In the genomic region with DNA sequence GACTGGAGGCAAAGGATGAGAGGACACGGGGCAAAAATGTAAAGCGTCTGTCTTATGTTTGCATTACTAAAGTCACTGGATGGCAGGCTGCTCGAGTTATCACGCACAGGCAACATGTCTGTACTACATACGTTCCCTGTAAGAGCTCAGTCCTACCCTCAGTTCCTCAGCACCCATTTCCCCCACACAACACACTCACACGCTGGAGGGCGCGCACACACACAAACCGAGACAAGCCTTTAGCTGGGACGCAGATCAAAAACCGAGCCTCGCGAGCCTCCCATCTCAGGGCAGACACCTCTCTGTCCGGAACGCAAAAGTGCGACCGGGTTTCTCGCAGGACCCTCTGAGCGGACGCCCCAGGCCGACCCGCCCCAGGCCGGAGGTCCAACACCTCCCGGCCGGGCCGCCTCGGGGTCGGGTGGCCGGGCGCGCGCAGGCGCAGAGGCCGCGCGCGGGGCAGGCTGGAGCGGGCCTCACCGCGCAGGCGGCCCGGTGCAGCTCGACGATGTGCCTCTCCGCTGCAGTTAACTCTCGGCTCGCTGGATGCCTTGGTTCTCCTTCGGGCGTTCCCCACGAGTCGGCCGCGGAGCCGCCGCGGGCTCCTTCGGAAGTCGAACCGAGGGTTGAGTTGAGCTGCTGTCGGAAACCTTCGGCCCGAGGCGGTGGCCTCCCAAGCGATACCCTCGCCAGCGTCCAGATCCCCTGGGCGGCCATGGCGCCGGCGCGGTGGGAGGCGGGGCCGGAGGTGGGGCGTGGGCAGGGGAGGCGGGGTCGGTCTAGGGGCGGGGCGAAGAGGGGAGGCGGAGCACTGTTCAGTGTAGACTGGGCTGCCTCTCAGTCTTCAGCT, we compare ENCODE assay signal across 7 mouse cellular contexts. TPM values are rescaled to one million over a fixed set of nuclear protein-coding genes. Genes with fewer than 3 reads are reported as not detected.
DNase-seq lines count a peak whose midpoint lies in the region; ATAC-seq and TF ChIP-seq lines count a peak whose summit lies in the region.
"Not testable (repeated sequence)": the region's sequence is repeated elsewhere in the genome, so short reads cannot be mapped to it uniquely, and the experiment has no call there.

TSS of gene 2310009B15Rik (minus strand) at position 752 of the 850 bp plus-strand sequence.

- DNase-seq in adrenal gland, postnatal 14 days = peak; percentile 94
- peak; percentile 88 to 90 for DNase-seq in heart, adult 18-20 months
- peak; percentile 87 for DNase-seq in kidney, adult 2 months
- peak; percentile 76 to 85 for DNase-seq in spleen, adult 18-20 months

- not testable (repeated sequence) for H3K36me3 ChIP-seq in embryonic facial prominence, embryonic 12.5 days; kidney, adult 2 months (ENCODE audit: control insufficient read depth, insufficient read depth, low read length); limb, embryonic 12.5 days; midbrain, embryonic 15.5 days (replicated peaks)

- peak; percentile 98 for ATAC-seq in embryonic facial prominence, embryonic 12.5 days (ENCODE audit: insufficient number of reproducible peaks, insufficient read depth, low FRiP score, low TSS enrichment)
- peak; percentile 95 for ATAC-seq in limb, embryonic 12.5 days (ENCODE audit: insufficient number of reproducible peaks, insufficient read depth, low FRiP score, low TSS enrichment, low read depth)
- peak; percentile 100 for ATAC-seq in midbrain, embryonic 15.5 days (replicated peaks)

- peak within 1 kb of the TSS; percentile 78 for H3K27ac ChIP-seq in embryonic facial prominence, embryonic 12.5 days
- not testable (repeated sequence) for H3K27ac ChIP-seq in kidney, adult 2 months (ENCODE audit: insufficient read depth, low read depth, low read length)
- peak within 1 kb of the TSS; percentile 87 for H3K27ac ChIP-seq in limb, embryonic 12.5 days
- H3K27ac ChIP-seq in midbrain, embryonic 15.5 days = peak within 1 kb of the TSS; percentile 90

- H3K4me2 ChIP-seq in embryonic facial prominence, embryonic 12.5 days (replicated peaks) = not testable (repeated sequence)
- peak within 1 kb of the TSS; percentile 31 for H3K4me2 ChIP-seq in limb, embryonic 12.5 days
- H3K4me2 ChIP-seq in midbrain, embryonic 15.5 days = peak within 1 kb of the TSS; percentile 46

- H3K27me3 ChIP-seq in embryonic facial prominence, embryonic 12.5 days; kidney, adult 2 months (replicated peaks; ENCODE audit: control insufficient read depth, insufficient read depth, low read length); limb, embryonic 12.5 days; midbrain, embryonic 15.5 days (replicated peaks): not testable (repeated sequence)

- not testable (repeated sequence) for TF ChIP-seq CTCF in kidney, adult 2 months (conservative IDR thresholded peaks at IDR 0.05; ENCODE audit: insufficient read depth, insufficient read length, low read depth, low read length)

- H3K4me1 ChIP-seq in embryonic facial prominence, embryonic 12.5 days; kidney, adult 2 months (ENCODE audit: control insufficient read depth, insufficient read depth, low read length); midbrain, embryonic 15.5 days: not testable (repeated sequence)
- H3K4me1 ChIP-seq in limb, embryonic 12.5 days (replicated peaks) = peaks cover 25% of the 10 kb centered on the region

- peak within 1 kb of the TSS; percentile 40 for H3K4me3 ChIP-seq in embryonic facial prominence, embryonic 12.5 days
- H3K4me3 ChIP-seq in kidney, adult 2 months (ENCODE audit: insufficient read depth, low read depth, low read length) = peak within 1 kb of the TSS; percentile 35
- peak within 1 kb of the TSS; percentile 43 for H3K4me3 ChIP-seq in limb, embryonic 12.5 days (replicated peaks)
- peak within 1 kb of the TSS; percentile 51 for H3K4me3 ChIP-seq in midbrain, embryonic 15.5 days

- not testable (repeated sequence) for H3K9me3 ChIP-seq in embryonic facial prominence, embryonic 12.5 days; limb, embryonic 12.5 days; midbrain, embryonic 15.5 days

- peak within 1 kb of the TSS; percentile 30; the same call in 1 of the 2 replicates for H3K9ac ChIP-seq in embryonic facial prominence, embryonic 12.5 days
- H3K9ac ChIP-seq in limb, embryonic 12.5 days (replicated peaks) = peak within 1 kb of the TSS; percentile 67
- peak within 1 kb of the TSS; percentile 53 for H3K9ac ChIP-seq in midbrain, embryonic 15.5 days

- TF ChIP-seq POLR2A in kidney, adult 2 months (IDR thresholded peaks at IDR 0.05; ENCODE audit: low read depth, low read length) = not testable (repeated sequence)

- under 1% methylated on average over 42 of the region's 79 CpGs for WGBS in embryonic facial prominence, embryonic 12.5 days
- WGBS in kidney, adult 2 months = under 1% methylated on average over 59 of the region's 79 CpGs
- WGBS in limb, embryonic 12.5 days = under 1% methylated on average over 52 of the region's 79 CpGs
- 0% methylated on average over 40 of the region's 79 CpGs for WGBS in midbrain, embryonic 15.5 days

RNA-seq across cellular contexts. Expression of gene 2310009B15Rik, which starts in this region (rescaled TPM):
- 15.9 and 21.0 TPM in 2 replicates for total RNA-seq in adrenal gland, postnatal 14 days (2021)
- polyA plus RNA-seq in embryonic facial prominence, embryonic 12.5 days (2016; fragmentation: Nextera tagmentation; extraction: Ambion mirVana) = 43.2 and 43.4 TPM in 2 replicates
- 1 to 10 TPM; 9.5 to 9.8 TPM for total RNA-seq in heart, adult 18-20 months (2021)
- 19.8 and 23.1 TPM in 2 replicates for polyA plus RNA-seq in kidney, adult 2 months (2012; rRNA removed)
- polyA plus RNA-seq in limb, embryonic 12.5 days (2016; fragmentation: Nextera tagmentation; extraction: Ambion mirVana) = 55.2 and 65.0 TPM in 2 replicates
- 33.6 and 37.6 TPM in 2 replicates for polyA plus RNA-seq in midbrain, embryonic 15.5 days (2015; fragmentation: Nextera tagmentation; extraction: Ambion mirVana)
